Mouse (Mus musculus): ENCODE results near the gene Dmc1.

- no peak for TF ChIP-seq POLR2A (IDR thresholded peaks at IDR 0.05; ENCODE audit: insufficient read length, low read depth)
- TF ChIP-seq E2F4 (IDR thresholded peaks at IDR 0.05; ENCODE audit: insufficient read depth) = no peak
- TF ChIP-seq POLR2AphosphoS2 (IDR thresholded peaks at IDR 0.05; ENCODE audit: insufficient read length, low read depth) = no peak
- no peak for TF ChIP-seq TCF12 (IDR thresholded peaks at IDR 0.05; ENCODE audit: insufficient read depth, poor library complexity, severe bottlenecking)
- TF ChIP-seq MYOD1 (IDR thresholded peaks at IDR 0.05; ENCODE audit: control insufficient read depth in 1 of 3, insufficient read length in 2 of 3, low read depth in 2 of 3) = no peak
- TF ChIP-seq MAX (IDR thresholded peaks at IDR 0.05; ENCODE audit: low read depth) = no peak
- no peak for TF ChIP-seq USF1 (IDR thresholded peaks at IDR 0.05; ENCODE audit: low read depth)
- no peak for TF ChIP-seq TCF3 (IDR thresholded peaks at IDR 0.05; ENCODE audit: insufficient read length, low read depth)
- no peak for TF ChIP-seq MYOG (IDR thresholded peaks at IDR 0.05; ENCODE audit: control insufficient read depth in 1 of 3, insufficient read depth in 1 of 3, insufficient read length in 2 of 3, low read depth in 2 of 3)
- no peak for TF ChIP-seq CEBPB (IDR thresholded peaks at IDR 0.05; ENCODE audit: insufficient read depth, poor library complexity, severe bottlenecking)
- TF ChIP-seq REST (IDR thresholded peaks at IDR 0.05; ENCODE audit: insufficient read depth, insufficient read length) = no peak
- no peak for TF ChIP-seq SRF (IDR thresholded peaks at IDR 0.05; ENCODE audit: control insufficient read depth, insufficient read length, low read depth)
These were observed 59.4 kb downstream of the Dmc1 start for GRCm38 (mm10) chr15:79545496-79545895.

Data from myocyte (in vitro differentiated cells).